Mouse (Mus musculus): ENCODE data around the gene Nppb. TPM values are rescaled to one million over a fixed set of nuclear protein-coding genes. Genes with fewer than 3 reads are reported as not detected.

The Nppb gene
- total RNA-seq, 2 experiments from 2014 or later = not detected

DNA sequence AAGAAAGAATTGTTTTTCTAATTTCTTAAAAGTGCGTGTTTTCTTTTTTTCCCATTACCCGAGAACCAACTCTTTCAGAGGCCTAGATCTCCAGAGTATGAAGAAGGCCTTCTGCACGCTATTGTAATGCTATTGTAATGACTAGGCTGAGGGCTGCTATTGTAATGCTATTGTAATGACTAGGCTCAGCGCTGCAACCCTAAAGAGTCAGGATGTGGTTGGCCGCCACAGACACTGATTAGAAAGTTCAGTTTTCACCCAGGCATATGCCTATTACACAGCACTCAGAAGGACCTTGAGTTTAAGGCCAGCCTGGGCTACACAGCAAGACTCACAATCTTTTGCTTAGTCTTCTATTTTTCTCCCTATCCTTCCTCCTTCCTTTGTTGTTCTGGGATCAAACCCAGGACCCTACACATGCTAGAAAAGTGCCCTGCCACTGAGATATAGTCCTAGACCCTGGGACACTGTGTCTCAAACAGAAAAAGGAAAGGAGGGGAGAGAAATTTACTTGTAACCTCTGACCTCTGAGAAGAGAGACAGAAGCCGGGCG lies 48.3 kb downstream of the Nppb start:
- no peak for TF ChIP-seq CTCF (IDR thresholded peaks at IDR 0.05)
- H3K4me3 ChIP-seq = no peak overlapping the region
- H3K27ac ChIP-seq = no peak overlapping the region
- intact Hi-C loops (cut with DNase I) = no loop called here
- no peak for DNase-seq

GRCm38 (mm10) chr4:148035440-148035839 lies 49.9 kb downstream of the Nppb start:
- DNase-seq = no peak
- Histone ChIP-seq H3K27ac (no peak overlapping the region), H3K4me3 (no peak overlapping the region)
- TF ChIP-seq CTCF (IDR thresholded peaks at IDR 0.05) = no peak
- intact Hi-C loops (cut with DNase I) = no loop called here

Other genes with a start within 250 kb of the Nppb start
- gene Zfp984, start 176.0 kb upstream of the Nppb start, total RNA-seq (2021) = 1 to 10 TPM; 1.1 TPM
- gene Zfp933, start 137.4 kb upstream of the Nppb start, total RNA-seq (2021) = 1 to 10 TPM; 8.6 to 9.5 TPM
- gene Miip, start 117.0 kb upstream of the Nppb start, total RNA-seq (2021) = 1 to 10 TPM; 5.1 to 5.5 TPM
- gene Fv1, start 116.8 kb upstream of the Nppb start, total RNA-seq (2021) = 1 to 10 TPM; 7.3 to 7.7 TPM
- 100 to 1,000 TPM; 416 to 452 TPM for gene Mfn2, start 81.1 kb upstream of the Nppb start, total RNA-seq (2021)
- gene Plod1, start 49.0 kb upstream of the Nppb start, total RNA-seq (2021) = 10 to 100 TPM; 17.1 to 25.9 TPM
- gene 2510039O18Rik, start 44.9 kb upstream of the Nppb start, total RNA-seq (2021) = 10 to 100 TPM; 17.0 to 21.5 TPM
- gene Nppa, start 14.9 kb downstream of the Nppb start, total RNA-seq (2021) = not detected
- 1 to 10 TPM; 4.7 to 5.0 TPM for gene Clcn6, start 53.0 kb downstream of the Nppb start, total RNA-seq (2021)
- 10 to 100 TPM in 1 of 2 experiments, 1 to 10 TPM in 1; 6.9 to 14.2 TPM for gene Mthfr, start 53.3 kb downstream of the Nppb start, total RNA-seq (2021)
- 10 to 100 TPM in 1 of 2 experiments, 1 to 10 TPM in 1; 9.8 to 12.6 TPM for gene Agtrap, start 102.2 kb downstream of the Nppb start, total RNA-seq (2021)
- gene Mad2l2, start 144.6 kb downstream of the Nppb start, total RNA-seq (2021) = 10 to 100 TPM; 10.3 to 18.0 TPM
- under 1 TPM in 1 of 2 experiments, not detected in 1; 0.03 TPM for gene Draxin, start 144.9 kb downstream of the Nppb start, total RNA-seq (2021)
- gene Fbxo6, start 166.4 kb downstream of the Nppb start, total RNA-seq (2021) = 10 to 100 TPM; 36.8 to 46.4 TPM
- gene Fbxo44, start 174.7 kb downstream of the Nppb start, total RNA-seq (2021) = 1 to 10 TPM; 7.5 to 9.7 TPM
- gene Fbxo2, start 174.8 kb downstream of the Nppb start, total RNA-seq (2021) = under 1 TPM in 1 of 2 experiments, not detected in 1; 0.43 TPM